Mouse (Mus musculus): Measurements from ENCODE around the gene Gm4737.

GRCm38 (mm10) chr16:46122238-46122637, 32.6 kb downstream of the Gm4737 start:
- no peak for TF ChIP-seq POLR2A (IDR thresholded peaks at IDR 0.05; ENCODE audit: borderline replicate concordance, extremely low read depth, insufficient read depth, insufficient read length, poor library complexity, severe bottlenecking)
- TF ChIP-seq CTCF (IDR thresholded peaks at IDR 0.05; ENCODE audit: borderline replicate concordance, extremely low read depth, insufficient read depth, insufficient read length): no peak
